Mouse (Mus musculus) frontal cortex, adult 2 months (tissue): ENCODE measurements around the gene Dohh. TPM values are rescaled to one million over a fixed set of nuclear protein-coding genes. Genes with fewer than 3 reads are reported as not detected.

ENCODE experiments used
- DNase-seq, 2 experiments: peaks; one replicate each; pipeline ENCODE4 v3.0.0; 2022; ENCODE audit warnings: low spot score in 1 of 2; ENCODE audit errors: extremely low spot score in 1 of 2
- polyA plus RNA-seq: library from polyadenylated mRNA; depleted of rRNA; stranded (reverse); fragments of >200 nt; gene quantifications from 2 replicates; pipeline ENCODE4 v1.2.3, GENCODE M21; 2012

Dohh gene
- polyA plus RNA-seq, 1 experiment, result 92.2 TPM

DNA sequence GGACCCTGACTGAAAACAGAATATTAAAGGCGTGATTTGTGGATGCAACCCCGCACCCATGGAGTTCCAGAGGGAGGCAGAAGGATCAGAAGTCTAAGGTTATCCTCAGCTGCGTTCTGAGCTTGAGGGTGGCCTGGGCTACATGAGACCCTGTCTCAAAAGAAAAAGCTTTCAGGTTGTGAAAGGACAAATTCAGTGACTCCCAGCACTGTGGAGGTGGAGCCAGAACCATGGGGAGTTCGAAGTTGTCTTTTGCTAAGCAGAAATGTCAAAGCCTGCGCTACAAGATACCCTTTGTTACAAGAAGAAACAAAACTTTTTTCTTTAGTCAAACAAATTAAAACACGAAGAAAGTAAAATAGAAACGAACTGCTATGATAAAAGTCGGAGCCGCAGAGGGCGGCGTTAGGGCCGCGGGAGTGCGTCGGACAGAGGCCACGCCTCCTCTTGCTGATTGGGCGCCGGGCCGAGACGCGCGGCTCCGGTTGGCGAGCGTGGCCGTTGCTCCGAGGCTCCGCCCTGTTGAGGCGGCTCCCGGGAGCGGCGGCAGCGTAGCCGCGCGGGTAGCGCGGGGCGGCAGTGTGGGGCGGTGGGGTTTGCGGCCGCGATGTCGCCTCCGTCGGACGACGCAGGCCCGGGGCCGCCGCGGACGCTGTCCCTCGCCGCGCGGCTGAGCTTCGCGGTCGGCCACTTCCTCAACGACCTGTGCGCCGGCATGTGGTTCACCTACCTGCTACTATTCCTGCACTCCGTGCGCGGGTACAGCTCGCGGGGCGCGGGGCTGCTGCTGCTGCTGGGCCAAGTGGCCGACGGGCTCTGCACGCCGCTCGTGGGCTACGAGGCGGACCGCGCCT, 27.0 kb upstream of the Dohh start, which contains the start of gene Mfsd12:
Gene Mfsd12, plus strand, starts transcription at position 501 of the 854 bp plus-strand sequence.
- DNase-seq, result peak; percentile 69 to 93

DNA sequence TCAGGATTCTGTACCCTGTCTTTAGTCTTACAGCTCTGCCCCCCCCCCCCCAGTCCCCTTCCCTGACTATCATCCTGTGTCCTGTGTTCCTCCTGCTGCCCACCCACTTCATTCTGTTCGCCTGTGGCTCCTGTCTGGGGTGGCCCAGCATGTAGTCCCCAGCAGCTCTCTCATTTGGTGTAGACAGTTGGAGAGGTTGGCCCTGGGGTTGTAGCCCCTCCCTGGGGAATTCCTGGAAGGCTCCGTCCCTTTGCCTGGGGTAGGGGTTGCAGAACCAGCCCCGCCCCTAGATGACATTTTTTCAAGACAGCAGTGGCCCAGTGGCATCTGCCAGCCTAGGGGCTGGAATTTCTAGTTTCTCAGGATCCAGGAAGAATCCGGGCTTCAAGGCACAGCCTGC, 26.0 kb upstream of the Dohh start:
- DNase-seq, result no peak

DNA sequence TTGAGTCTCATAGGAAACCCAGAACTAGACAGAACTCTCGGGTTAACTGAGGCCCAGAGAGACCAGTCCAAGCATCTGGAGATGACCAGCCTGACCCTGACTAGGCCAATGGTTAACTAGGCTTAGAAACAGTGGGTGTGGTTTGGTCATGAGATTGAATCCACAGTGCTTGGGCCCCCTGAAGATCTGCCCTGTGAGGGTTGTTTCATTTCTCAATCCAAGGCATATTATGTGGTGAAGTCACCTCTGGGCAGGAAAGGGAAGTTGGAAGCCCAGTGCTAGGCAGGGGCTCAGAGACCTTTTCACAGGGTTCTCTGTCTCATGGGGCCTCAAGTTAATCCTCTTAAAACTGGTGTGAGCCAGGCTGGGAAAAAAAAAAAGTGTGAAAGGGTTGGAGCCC, 25.4 kb upstream of the Dohh start:
- DNase-seq, result no peak

DNA sequence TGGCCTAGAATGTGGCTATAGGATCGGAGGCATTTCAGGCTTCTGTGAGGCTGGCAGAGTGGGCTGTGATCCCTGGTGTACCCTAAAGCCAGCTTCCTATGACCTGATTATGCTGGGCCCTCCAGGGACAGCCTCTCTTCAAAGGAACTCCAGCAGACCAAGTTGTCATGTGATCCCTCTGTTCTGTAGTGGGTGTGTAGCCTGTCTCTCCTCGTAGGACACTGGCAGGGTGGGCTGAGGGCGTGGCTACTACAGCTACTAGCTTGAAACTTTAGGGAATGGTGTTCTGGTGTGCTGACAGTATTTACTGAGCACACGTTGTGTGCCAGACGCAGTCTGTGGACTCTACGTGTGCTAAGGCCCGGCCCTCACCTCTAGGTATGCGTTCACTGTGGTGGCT, 23.5 kb upstream of the Dohh start:
- DNase-seq, result no peak

DNA sequence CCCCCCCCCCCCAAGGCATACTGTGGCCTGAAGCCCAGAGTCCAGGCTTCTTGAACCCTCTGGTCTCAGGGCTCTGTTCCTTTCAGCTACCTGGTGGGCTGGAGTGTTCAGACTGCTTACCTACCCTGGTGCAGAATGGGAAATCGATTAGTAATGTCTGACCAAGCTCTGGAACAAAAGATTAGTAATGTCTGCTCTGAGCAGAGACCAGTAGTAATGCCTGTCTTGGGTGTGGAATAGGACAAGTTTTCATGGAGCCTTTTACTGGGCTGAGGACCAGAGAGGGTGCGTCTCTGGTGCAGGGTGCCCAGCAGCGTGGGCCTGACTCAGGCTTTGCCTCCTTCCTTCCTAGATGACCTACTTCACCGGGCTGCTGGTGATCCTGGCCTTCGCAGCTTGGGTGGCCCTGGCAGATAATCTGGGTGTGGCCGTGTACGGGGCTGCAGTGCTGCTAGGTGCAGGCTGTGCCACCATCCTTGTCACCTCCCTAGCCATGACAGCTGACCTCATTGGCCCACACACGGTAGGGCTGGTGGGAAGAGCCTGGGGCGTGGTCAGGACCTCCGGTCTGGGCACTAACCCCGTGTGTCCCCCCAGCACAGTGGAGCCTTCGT, 21.8 kb upstream of the Dohh start:
- DNase-seq, result no peak

DNA sequence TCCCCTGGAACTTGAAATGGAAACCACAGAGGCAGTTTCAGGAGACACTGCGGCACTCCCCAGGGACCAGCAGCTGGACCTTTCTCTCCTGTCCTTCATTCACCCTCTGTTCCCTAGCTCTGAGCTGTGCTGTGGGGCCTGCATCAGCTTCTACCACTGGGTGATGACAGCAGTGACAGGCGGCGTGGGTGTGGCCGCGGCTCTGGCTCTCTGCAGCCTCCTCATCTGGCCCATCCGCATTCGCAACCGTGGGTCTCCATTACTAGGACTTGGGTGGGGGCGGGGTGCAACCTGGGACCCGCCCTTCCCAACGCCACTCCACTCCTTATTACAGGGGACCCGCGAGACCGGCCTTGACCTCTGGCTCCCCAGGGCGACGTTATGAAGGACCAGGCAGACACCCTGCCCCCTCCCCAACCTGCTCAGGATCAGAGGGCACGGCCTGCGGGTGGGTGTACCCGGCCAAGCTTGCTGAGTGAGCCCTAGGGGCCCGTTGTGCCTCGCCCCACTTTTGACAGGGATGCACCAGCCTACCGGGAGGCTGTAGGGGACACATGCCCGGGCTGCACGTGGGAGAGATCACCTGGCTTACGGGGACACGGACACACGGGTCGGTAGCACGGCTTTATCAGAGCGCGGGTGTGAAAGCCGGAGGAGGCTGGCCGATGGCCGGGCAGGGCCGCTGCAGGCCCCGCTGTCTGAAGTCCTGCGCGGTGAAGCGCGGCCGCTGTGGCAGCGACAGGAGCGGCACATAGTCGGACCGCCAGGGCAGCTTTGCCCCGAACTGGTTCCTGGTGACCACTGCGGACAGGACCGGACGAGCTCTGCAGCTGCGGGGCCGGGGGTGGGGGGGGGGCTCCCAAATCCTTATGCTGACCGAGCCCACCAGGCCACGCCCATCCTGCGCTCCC, 20.5 kb upstream of the Dohh start:
- DNase-seq, result no peak

DNA sequence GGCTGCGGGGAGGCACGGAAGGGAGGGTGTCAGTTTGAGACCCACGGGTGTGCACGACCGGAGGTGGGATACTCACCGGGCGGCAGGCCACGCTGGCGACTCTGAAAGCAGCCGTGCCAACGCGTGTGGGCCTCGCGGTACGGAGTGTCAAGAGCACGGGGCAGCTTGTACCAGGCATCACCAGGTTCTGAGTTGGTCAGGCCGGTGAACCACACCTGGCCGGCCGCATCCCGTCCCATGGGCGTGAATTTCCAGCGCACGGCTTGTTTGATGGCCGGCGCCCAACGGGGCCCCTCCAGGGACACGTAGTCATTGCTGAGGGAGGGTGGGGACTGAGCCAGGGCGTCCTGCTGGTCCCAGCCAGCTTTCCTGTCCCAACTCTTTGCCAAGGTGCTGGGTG, 19.6 kb upstream of the Dohh start:
- no peak for DNase-seq

DNA sequence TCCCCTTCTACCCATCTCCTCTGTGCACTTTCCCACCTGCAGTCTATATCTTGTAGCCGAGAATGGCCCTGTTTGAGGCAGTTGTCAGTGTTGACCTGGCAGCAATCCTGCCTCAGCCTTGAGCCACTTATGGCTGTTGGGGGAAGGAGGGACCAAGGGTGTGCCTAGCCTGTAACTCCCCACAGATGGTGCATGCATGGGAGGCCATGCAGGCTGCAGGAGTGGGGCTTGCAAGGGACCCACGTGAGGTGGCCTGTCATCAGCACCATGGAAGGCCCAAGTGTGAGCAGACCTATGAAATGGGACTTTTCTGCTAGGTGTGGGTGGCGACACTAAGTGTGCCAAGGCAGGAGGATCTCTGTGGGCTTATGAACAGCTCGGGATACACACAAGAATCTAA, 19.2 kb upstream of the Dohh start:
- DNase-seq, result peak in 1 of 2 experiments; percentile 54

DNA sequence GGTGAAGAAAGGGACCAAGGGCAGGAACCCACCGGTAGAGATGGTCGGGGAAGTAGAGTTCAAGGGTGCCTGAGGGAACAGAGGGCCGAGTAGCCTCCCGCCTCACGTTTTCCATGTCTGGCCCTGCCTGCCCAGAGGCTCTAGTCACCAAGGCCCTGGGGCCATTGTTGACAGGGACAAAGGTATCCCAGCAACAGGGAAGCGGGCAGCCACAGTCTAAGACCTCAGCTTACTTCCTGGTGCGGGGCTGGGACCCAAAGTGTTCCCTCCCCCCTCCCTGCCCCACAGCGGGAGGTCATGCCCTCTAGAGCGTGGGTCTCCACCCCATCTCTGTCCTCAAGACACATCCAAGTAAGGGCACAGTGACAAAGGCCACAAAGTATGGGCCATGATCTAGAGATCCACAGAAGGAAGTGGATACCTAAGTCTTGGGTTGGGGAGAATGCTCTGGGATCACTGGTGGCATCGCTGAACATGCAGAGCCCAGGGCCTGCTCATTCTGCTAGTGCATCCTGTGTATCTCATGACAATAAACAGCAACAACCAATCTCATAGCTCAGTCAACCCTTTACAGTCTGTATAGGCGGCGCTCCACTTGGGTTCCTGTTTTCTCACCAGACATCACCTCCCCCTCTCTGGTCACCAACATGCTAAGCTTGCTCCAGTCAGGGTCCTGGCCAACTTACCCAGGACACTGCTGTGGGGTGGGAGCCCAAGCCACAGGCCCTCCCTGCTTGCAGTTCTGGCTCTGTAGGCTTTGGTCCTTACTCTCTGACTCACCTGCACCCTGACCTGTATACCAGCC, 18.4 kb upstream of the Dohh start, which contains the start of gene 4930404N11Rik:
Gene 4930404N11Rik, minus strand, starts transcription at position 145 of the 805 bp plus-strand sequence.
- no peak for DNase-seq

DNA sequence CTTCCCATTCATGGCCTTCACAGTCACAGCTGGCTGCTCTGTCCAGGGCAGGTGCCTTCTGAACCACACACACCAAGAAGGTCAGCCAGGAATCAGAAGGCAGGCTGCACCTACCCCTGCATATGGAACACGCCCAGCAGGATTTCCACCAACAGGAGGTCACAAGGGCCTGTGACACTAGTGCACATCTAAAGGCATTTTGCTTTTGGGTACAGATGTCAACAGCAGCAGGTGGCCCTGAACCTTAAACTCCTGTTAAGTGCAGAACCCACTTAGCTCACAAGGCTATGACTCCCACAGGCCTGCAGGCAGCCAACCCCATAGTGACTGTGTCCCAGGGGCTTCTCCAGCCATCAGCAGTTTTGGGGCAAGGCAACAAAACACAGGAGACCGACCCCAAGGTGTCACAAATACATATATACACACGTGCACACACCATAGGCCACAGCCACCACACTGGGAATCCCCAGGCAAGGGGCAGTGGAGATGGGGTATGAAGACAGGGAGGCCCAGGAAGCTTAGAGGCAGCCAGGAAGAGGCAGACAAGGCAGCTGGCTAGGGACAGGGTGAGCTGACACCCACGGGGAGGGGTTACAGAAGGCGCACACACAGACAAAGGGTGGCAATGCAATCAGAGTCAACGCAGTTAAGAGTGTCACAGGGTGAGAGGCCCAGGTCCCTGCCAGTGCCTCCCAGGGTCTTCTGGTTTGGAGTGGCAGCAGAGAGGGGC, 17.6 kb upstream of the Dohh start:
- DNase-seq, result no peak

DNA sequence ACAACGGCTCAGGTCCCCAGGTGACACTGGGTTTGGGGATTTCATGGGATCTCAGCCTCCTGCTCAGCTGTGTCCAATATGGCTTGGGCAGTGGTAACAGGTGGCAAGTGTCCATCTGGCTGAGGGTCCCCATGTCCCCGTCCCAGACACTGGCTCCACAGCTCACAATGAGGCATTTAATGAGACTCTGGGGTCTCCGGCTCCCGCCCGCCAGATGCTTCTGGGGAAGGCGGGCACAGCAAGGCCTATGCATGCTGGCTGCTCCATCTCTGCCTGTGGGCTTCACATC, 17.1 kb upstream of the Dohh start:
- DNase-seq, result no peak

DNA sequence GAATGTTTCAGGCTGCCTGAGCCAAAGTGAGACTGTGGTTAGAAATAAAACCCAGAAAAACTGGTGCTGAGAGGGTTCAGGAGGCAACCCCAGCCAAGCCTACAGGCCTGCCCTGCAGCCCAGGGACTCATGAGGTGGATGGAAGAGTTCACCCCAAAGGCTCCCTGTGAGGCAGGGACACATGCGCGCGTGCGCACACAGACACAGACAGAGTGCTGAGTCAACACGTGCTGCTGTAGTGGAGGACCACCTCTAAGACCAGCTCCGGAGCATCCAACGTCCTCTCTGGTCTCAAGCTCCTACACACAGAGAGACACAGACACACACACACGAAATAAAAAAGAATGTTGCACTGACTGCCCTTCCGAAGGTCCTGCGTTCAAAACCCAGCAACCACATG, 8.9 kb upstream of the Dohh start:
- DNase-seq, result no peak

DNA sequence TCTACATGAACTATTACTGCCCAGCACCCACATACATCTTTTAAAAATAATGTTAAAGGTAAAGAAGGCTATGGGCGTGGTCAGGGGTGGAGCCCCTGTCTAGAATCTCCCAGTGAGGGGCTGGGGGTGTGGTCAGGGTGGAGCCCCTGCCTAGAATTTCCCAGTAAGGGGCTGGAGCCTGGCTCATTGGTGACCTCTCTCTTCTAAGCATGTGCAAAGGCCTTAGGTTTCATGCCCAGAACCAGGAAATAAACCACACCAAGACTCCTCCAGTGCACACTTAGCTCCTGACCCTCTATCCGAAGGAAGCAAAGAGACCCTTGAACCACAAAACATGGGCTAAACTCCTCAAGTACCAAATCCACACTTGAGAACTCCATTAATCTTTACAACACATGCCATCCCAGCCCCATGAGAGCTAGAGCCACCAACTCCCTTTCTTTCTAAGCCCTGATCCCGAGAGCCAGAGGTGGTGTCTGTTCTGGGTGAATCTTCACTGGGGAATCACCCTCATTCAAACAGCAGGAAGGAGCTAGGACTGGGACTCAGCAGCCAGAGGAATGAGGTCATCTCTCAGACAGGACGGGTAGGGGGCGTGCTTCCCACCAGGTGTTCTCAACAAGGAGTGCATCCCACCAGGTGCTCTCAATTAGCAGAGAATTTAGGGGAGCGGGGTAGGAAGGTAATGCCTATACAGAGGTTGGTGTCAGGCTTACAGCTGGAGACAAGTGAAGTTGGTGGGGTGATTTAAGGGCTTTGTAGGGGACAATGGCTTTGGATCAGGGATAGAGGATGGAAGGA, 7.5 kb upstream of the Dohh start:
- DNase-seq, result no peak

DNA sequence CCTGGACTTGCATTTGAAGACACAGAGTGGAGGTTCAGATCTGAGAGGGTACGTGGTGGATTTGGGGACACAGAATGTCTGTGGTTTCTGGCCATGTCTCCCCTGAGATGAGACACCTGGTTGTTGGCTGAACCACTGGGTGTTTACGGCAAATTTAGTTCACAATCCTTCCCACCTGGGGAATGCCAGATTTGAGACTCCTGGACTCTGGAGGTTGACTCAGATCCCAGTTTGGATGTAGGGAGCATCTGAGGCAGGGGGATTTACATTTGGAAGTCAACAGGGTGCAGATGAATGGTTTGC, 6.9 kb upstream of the Dohh start:
- no peak for DNase-seq

DNA sequence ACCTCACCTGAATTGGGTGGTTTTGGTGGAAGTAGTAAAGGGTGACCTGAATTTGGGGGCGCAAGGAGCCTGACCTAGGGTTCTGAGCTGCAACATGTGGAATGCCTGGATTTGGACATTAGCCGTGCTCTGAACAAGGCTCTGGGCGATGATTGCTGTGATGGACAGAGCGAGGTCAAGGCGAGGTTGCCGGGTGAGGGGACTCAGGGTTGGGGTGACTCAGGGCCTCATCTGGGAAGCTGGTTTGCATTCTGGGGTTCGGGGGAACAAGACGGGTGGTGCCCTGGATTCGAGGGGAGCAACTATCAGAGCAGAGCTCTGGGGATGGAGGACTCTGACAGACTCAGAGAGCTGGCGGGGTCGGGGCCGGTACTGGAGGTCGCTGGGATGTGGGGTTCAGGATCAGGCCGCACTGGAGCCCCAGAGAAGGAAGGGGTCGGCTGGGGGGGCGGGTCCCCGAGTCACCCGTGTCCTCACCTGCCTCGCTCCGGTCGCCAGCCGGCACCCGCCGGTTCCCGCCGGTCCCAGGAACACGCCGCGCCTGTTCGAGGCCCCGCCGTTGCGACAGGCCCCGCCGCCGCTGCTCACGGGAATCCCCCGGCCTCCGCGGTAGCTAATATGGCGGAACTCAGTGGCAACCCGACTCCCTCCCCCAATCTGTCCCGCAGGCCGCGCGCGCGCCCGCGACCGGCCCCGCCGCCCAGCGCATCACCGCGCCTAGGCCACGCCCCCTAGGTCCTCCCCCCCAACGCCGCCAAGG, 6.3 kb upstream of the Dohh start, which contains the start of gene Fzr1:
Gene Fzr1, minus strand, starts transcription at position 724 of the 760 bp plus-strand sequence.
- no peak for DNase-seq

DNA sequence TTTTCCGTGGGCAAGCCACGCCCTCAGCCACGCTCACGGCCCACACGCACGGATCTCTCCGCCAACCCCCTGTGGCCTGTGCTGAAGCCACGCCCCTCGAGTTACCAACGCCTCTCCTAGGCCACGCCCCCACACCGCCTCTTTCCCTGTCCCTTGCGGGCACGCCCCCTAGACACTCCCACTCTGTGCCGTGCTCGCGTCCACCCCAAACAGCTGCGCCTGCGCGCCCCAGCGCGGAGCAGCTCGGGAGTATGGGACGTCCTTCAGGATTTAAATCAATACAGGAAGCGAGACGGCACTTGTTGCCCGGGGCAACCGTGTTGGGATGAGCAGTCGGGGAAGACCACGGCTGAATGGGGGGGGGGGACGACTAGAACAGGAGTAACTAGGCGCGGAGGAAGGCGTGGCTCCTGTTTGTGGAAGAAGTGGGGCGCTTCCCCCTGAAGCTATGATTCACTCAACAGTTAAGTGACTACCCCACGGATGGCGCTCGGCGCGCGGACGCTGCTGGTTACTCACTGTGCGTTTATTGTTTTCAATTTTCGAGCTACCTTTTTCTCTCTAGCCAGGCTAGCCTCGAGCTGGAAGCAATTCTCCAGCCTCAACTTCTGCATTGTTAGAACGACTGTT, 5.6 kb upstream of the Dohh start:
- DNase-seq, result peak; percentile 100

DNA sequence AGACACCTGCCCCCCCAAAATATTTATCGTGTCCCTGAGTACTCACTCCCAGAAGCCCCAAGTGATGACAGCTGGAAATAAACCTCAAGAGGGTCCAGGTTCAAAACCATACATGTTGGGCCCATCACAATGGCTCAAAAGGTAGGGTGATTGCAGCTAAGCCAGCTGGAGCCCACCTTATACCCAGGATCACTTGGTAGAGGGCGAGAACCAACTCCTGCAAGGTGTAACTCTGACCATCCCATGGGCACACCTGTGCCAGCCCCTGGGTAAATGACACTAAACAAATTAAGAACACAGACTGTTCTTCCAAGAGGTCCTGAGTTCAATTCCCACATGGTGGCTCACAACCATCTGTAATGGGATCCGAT, 5.1 kb upstream of the Dohh start:
- DNase-seq, result no peak

DNA sequence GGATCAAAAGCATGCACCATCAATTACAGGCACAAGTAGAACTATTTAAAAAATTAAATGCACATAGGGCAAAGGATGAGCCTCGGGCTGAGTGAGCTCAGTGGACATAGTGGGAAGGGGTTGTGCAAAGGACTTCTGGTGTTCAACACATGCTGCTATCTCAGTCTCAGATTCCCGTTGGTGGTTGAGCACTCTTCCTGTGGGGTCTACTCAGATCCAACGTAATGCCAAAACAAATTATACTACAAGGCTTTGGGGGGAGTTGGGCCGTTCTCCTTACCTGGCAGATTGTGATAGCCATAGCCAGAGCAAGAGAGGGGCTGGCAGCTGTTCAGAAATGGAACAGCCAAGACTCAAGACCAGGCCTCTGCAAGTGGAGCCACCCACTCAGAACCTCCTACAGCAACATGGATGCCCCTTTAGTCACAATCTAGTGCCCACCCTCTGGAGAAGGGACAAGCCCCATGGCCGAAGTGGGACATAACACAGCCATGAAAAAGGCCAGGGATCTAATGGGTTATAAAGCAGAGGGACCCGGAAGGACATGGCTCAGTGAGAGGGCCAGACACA, 4.3 kb upstream of the Dohh start:
- DNase-seq, result no peak
